Mouse (Mus musculus) midbrain, embryonic 16.5 days (tissue): Measurements from ENCODE around the gene Ptgs2. TPM values are rescaled to one million over a fixed set of nuclear protein-coding genes. Genes with fewer than 3 reads are reported as not detected.

ENCODE experiments used
- ATAC-seq: fragments of 200-750 bp; cut with Nextera tagmentation; 2 replicates; pipeline ENCODE4 v1.8.0; 2017; ENCODE audit warnings: moderate TSS enrichment
- H3K27ac ChIP-seq: fragments of 300-500 bp; sonication (generic); 2 replicates; pipeline ENCODE4 v1.5.1; 2014; ENCODE audit warnings: mild to moderate bottlenecking, low read length, mixed read lengths
- H3K27me3 ChIP-seq: fragments of 300-500 bp; sonication (generic); 2 replicates; pipeline ENCODE4 v1.6.1; 2014; ENCODE audit warnings: low read depth, low read length, mixed read lengths; ENCODE audit not compliant: control insufficient read depth, insufficient read depth
- H3K36me3 ChIP-seq: fragments of 300-500 bp; sonication (generic); 2 replicates; pipeline ENCODE4 v1.6.1; 2014; ENCODE audit warnings: mild to moderate bottlenecking, low read length, moderate library complexity, mixed read lengths; ENCODE audit not compliant: control insufficient read depth, insufficient read depth
- H3K4me1 ChIP-seq: fragments of 300-500 bp; sonication (generic); 2 replicates; pipeline ENCODE4 v1.6.1; 2014; ENCODE audit warnings: mild to moderate bottlenecking, low read length, mixed read lengths; ENCODE audit not compliant: control insufficient read depth, insufficient read depth
- H3K4me2 ChIP-seq: fragments of 300-500 bp; sonication (generic); 2 replicates; pipeline ENCODE4 v1.6.1; 2014; ENCODE audit warnings: mild to moderate bottlenecking, low read length, mixed read lengths
- H3K4me3 ChIP-seq: fragments of 300-500 bp; sonication (generic); 2 replicates; pipeline ENCODE4 v1.5.1; 2014; ENCODE audit warnings: low read depth, mild to moderate bottlenecking, low read length, moderate library complexity, mixed read lengths
- H3K9ac ChIP-seq: fragments of 300-500 bp; sonication (generic); 2 replicates; pipeline ENCODE4 v1.6.1; 2014; ENCODE audit warnings: low read depth, low read length, mixed read lengths
- H3K9me3 ChIP-seq: fragments of 300-500 bp; sonication (generic); replicated peaks from 2 replicates; pipeline ENCODE4 v1.6.1; 2014; ENCODE audit warnings: mild to moderate bottlenecking, low read length, mixed read lengths; ENCODE audit not compliant: control insufficient read depth, poor library complexity, severe bottlenecking
- WGBS: fragments of 180-500 bp; shearing (Covaris S2); extraction: QIAGEN DNeasy Blood & Tissue Kit; methylation state at CpG from one replicate; pipeline ENCODE4 v1.1.7; 2014; 5-methylcytosine and 5-hydroxymethylcytosine counted together
- polyA plus RNA-seq: library from polyadenylated mRNA; unstranded; fragments of >200 nt; fragmentation: Nextera tagmentation; extraction: Ambion mirVana; gene quantifications from 2 replicates; pipeline ENCODE4 v1.2.1, GENCODE M21; 2015

Ptgs2 gene
- polyA plus RNA-seq, 1 experiment from 2014 or later: 0.11 TPM

- ATAC-seq: peak; percentile 72
- H3K4me1 ChIP-seq: 0 out of 2 replicates have a peak, but pooled peaks cover 3% of the 10 kb centered on the region
- H3K9ac ChIP-seq: peak overlapping the region; percentile 68
- H3K27me3 ChIP-seq: no peaks in the 10 kb centered on the region
- peak overlapping the region; percentile 94 for H3K4me2 ChIP-seq
- H3K27ac ChIP-seq: no peak overlapping the region
- WGBS: under 1% methylated on average over 9 of the region's 9 CpGs
- H3K36me3 ChIP-seq: no peaks in the 10 kb centered on the region
- H3K9me3 ChIP-seq: no peaks in the 10 kb centered on the region
- H3K4me3 ChIP-seq: peak overlapping the region; percentile 53
Observed at GRCm38 (mm10) chr1:150099374-150099773, 457 bp upstream of the Ptgs2 start.

DNA sequence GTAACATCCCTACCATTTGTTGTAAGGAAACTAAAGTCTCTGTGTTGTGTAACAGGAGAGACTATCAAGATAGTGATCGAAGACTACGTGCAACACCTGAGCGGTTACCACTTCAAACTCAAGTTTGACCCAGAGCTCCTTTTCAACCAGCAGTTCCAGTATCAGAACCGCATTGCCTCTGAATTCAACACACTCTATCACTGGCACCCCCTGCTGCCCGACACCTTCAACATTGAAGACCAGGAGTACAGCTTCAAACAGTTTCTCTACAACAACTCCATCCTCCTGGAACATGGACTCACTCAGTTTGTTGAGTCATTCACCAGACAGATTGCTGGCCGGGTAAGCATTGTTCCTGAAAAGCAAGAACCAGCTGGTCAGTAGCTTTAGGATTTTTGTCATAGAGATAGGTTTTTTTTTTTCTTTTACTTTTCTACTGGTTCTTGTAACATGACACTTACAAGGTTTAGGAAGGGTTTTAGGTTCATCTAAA lies 4.4 kb downstream of the Ptgs2 start:
- 91% methylated on average over 6 of the region's 6 CpGs for WGBS
- H3K4me1 ChIP-seq: 0 out of 2 replicates have a peak, but pooled peaks cover 2% of the 10 kb centered on the region
- no peaks in the 10 kb centered on the region for H3K27me3 ChIP-seq
- no peaks in the 10 kb centered on the region for H3K9me3 ChIP-seq
- H3K4me3 ChIP-seq: no peak overlapping the region
- H3K9ac ChIP-seq: no peak overlapping the region
- no peaks in the 10 kb centered on the region for H3K36me3 ChIP-seq
- ATAC-seq: no peak
- no peak overlapping the region for H3K27ac ChIP-seq
- no peak overlapping the region for H3K4me2 ChIP-seq

- Histone ChIP-seq H3K4me2 (no peak overlapping the region), H3K27me3 (no peaks in the 10 kb centered on the region), H3K9me3 (no peaks in the 10 kb centered on the region), H3K4me3 (no peak overlapping the region), H3K27ac (no peak overlapping the region), H3K36me3 (no peaks in the 10 kb centered on the region), H3K4me1 (no peaks in the 10 kb centered on the region), H3K9ac (no peak overlapping the region)
- 92% methylated on average over 7 of the region's 7 CpGs for WGBS
- no peak for ATAC-seq
Observed at GRCm38 (mm10) chr1:150106736-150107135, 6.9 kb downstream of the Ptgs2 start.

- Histone ChIP-seq H3K27me3 (no peaks in the 10 kb centered on the region), H3K4me3 (no peak overlapping the region), H3K36me3 (no peaks in the 10 kb centered on the region), H3K4me2 (no peak overlapping the region), H3K9me3 (no peaks in the 10 kb centered on the region), H3K4me1 (no peaks in the 10 kb centered on the region), H3K9ac (no peak overlapping the region), H3K27ac (no peak overlapping the region)
- no peak for ATAC-seq
- WGBS: 76% methylated on average over 2 of the region's 2 CpGs
Observed at GRCm38 (mm10) chr1:150109591-150109990, 9.8 kb downstream of the Ptgs2 start.

DNA sequence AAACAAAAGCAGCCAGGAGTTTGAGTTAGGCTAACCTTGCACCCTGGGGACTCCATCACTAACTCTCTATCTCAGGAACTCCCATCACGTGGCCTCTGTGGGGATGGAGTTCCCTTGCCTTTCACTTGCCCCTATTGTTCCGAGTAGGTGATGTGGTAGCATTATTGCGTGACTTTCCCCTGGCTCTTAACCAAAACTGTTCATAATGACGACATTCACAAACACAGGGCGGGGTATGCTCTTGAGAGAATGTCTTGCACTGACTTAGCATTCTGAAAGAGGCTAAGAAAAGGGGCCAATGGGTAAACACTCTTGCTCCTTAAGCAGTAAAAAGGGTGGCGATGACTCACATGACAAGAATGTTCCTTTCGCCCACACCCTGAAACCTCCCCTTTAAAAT lies 15.5 kb downstream of the Ptgs2 start:
- Histone ChIP-seq H3K9ac (no peak overlapping the region), H3K4me3 (no peak overlapping the region), H3K9me3 (no peaks in the 10 kb centered on the region), H3K4me2 (no peak overlapping the region), H3K36me3 (no peaks in the 10 kb centered on the region), H3K27ac (no peak overlapping the region), H3K4me1 (no peaks in the 10 kb centered on the region), H3K27me3 (no peaks in the 10 kb centered on the region)
- 64% methylated on average over 7 of the region's 7 CpGs for WGBS
- no peak for ATAC-seq

- ATAC-seq: no peak
Observed at GRCm38 (mm10) chr1:150118352-150118751, 18.5 kb downstream of the Ptgs2 start.

GRCm38 (mm10) chr1:150125568-150125967 lies 25.7 kb downstream of the Ptgs2 start:
- no peaks in the 10 kb centered on the region for H3K9me3 ChIP-seq
- H3K27ac ChIP-seq: no peak overlapping the region
- 83% methylated on average over 2 of the region's 2 CpGs for WGBS
- no peaks in the 10 kb centered on the region for H3K27me3 ChIP-seq
- no peak overlapping the region for H3K4me3 ChIP-seq
- no peaks in the 10 kb centered on the region for H3K4me1 ChIP-seq
- no peak for ATAC-seq
- no peaks in the 10 kb centered on the region for H3K36me3 ChIP-seq
- no peak overlapping the region for H3K4me2 ChIP-seq
- H3K9ac ChIP-seq: no peak overlapping the region

More at GRCm38 (mm10) chr1:150118352-150118751, 18.5 kb downstream of the Ptgs2 start:
- Histone ChIP-seq H3K4me2 (no peak overlapping the region), H3K9me3 (no peaks in the 10 kb centered on the region), H3K4me3 (no peak overlapping the region), H3K36me3 (no peaks in the 10 kb centered on the region), H3K4me1 (no peaks in the 10 kb centered on the region), H3K27ac (no peak overlapping the region), H3K27me3 (no peaks in the 10 kb centered on the region), H3K9ac (no peak overlapping the region)
- 89% methylated on average over 5 of the region's 5 CpGs for WGBS

DNA sequence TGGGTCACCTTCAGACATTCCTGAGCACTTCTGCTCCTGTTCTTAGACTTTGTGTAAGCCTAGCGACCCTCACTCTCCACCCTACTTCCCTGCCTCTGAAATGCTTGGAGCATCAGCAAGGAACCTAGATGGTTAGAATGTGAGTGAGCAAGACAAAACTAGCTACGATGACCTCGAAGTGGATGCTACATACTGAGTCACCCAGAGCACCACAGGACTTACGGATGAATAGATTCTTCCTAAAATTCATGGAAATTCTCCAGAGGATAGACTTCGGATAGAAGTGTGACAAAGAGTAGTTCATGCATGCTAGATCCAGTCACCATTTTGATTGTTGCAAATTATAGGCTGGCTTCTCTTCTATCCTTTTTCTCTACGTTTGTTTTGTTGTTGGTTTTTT lies 30.2 kb downstream of the Ptgs2 start:
- H3K4me1 ChIP-seq: no peaks in the 10 kb centered on the region
- WGBS: 73% methylated on average over 6 of the region's 6 CpGs
- H3K36me3 ChIP-seq: no peaks in the 10 kb centered on the region
- H3K4me3 ChIP-seq: no peak overlapping the region
- no peak overlapping the region for H3K9ac ChIP-seq
- no peaks in the 10 kb centered on the region for H3K27me3 ChIP-seq
- no peaks in the 10 kb centered on the region for H3K9me3 ChIP-seq
- no peak overlapping the region for H3K4me2 ChIP-seq
- ATAC-seq: no peak
- no peak overlapping the region for H3K27ac ChIP-seq

GRCm38 (mm10) chr1:150130586-150131275 lies 30.9 kb downstream of the Ptgs2 start:
- Histone ChIP-seq H3K27ac (no peak overlapping the region), H3K4me3 (no peak overlapping the region), H3K4me1 (no peaks in the 10 kb centered on the region), H3K9me3 (no peaks in the 10 kb centered on the region), H3K27me3 (no peaks in the 10 kb centered on the region), H3K36me3 (no peaks in the 10 kb centered on the region), H3K4me2 (no peak overlapping the region), H3K9ac (no peak overlapping the region)
- no peak for ATAC-seq
- 62% methylated on average over 5 of the region's 5 CpGs for WGBS
